Mouse (Mus musculus) cerebellum, adult 8-10 months (tissue): Measurements from ENCODE around the gene Zfp36l2.
"Not testable (repeated sequence)": the region's sequence is repeated elsewhere in the genome, so short reads cannot be mapped to it uniquely, and the experiment has no call there.

ENCODE experiments used
- DNase-seq: peaks from one replicate; pipeline ENCODE4 v3.0.0; 2022

Gene Zfp36l2

DNA sequence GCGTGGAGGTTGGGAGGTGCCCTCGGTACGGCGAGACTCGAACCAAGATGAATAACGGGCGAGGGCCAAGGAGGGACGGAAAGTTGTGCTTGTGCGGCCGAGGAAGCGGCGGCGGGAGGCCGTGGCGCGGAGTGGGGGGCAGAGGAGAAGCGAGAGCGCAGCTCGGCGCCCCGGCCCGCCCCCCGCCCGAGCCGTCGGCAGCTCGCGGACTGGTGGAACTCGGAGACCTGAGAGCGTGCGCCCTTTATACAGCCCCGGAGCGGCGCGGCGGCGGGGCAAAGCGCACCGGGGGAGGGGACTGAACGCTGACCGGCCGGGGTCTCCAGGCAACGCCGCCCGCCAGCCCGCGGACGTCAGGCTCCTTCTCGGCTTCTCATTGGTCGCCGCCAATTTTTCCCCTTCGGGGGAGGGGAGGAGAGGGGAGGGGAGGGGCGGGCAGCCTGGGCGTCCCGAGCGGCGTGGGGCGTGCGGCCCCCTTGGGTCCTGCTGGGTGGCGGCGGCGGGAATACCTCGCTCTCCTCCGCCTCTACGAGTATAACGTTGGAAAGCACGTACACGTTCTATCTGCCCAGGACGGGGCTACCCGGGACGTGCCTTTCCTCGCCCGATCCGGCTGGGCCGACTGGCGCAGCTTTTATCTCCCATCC is at the start of gene Zfp36l2:
Zfp36l2 (minus strand) TSS at position 221 of the 647 bp plus-strand sequence.
- DNase-seq: peak; percentile 36

DNA sequence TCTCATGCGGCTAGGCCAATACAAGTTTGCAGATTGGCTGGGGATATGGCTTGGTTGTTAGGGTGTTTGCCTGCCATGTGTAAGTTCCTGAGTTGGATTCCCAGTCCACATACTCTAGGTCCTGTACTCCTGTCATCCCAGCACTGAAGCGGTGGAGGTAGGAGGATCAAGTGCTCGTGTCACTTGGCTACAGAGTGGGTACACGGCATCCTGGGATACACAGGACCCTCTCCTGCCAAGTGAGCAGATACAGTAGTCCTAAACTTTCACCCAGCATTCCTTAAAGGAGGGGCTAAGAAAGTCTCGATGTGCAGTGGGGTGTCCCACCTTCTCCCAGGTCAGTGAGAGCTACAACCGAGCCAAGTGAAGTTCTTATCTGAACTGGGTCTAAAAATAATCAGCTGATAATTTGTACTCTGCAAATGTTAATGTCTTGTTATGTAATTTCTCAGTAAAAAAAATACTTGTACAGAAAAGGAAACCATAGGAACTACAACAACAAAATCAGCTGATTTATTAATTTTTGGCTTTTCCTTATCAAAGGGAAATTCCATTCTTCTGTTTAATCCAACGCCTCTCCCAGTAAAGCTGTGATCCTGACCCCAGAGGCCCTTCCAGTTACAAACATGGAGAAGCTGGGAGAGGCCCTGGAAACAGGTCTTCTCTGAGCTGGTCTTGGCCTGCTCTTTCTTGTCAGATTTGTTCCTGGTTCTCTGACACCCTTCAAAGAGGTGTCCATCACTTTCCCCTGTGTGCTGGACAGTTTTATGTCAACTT is 49.2 kb upstream of the Zfp36l2 start:
- no peak for DNase-seq

DNA sequence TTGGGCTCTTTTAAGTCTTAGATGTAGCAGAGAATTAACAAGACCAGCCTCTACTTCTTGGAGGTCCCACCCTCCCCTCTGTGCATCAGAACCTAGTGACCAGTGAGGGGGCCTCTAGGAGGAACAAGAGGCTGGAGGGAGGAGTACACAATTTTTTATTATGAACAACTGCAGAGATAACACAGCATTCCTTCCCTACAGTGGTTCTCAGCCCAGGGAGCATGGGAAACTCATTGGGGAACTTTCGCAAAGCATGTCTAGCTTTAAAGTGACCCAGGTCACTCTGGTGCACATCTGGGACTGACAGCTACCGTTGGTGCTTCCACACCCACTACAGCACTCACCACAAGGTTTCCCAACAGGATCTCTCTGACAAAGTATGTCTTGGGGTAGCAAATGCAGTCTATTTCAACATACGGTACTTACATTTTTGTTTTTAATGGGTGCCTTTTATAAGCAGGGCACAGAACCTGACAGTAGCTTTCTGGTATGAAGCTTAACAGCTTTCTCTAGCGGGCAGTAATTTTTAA is 47.7 kb upstream of the Zfp36l2 start:
- no peak for DNase-seq

DNA sequence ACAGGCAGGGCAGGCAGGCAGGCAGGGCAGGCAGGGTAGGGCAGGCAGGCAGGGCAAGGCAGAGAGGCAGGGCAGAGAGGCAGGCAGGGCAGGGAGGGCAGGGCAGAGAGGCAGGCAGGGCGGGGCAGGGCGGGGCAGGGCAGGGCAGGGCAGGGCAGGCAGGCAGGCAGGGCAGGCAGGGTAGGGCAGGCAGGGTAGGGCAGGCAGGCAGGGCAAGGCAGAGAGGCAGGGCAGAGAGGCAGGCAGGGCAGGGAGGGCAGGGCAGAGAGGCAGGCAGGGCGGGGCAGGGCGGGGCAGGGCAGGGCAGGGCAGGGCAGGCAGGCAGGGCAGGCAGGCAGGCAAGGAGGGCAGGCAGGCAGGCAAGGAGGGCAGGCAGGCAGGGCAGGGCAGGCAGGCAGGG is 47.0 kb upstream of the Zfp36l2 start:
- not testable (repeated sequence) for DNase-seq

DNA sequence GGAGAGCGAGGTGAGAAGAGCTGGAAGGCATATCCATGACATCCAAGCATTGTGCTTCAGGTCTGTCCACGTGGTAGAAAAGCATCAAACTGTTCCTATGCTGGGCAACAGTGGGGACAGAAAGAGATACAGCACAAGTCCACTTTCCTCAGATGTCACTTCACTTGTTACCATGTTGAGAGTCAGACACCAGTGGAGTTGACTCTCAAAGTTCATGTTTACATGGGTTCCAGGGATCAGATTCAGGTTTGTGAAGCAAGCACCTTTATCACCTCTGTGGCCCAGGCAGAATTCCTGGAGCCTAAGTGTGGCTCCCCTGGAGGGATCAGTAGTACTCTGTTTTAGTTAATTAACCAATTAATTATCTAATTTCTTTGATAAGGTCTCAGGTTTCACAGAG is 46.0 kb upstream of the Zfp36l2 start:
- no peak for DNase-seq

DNA sequence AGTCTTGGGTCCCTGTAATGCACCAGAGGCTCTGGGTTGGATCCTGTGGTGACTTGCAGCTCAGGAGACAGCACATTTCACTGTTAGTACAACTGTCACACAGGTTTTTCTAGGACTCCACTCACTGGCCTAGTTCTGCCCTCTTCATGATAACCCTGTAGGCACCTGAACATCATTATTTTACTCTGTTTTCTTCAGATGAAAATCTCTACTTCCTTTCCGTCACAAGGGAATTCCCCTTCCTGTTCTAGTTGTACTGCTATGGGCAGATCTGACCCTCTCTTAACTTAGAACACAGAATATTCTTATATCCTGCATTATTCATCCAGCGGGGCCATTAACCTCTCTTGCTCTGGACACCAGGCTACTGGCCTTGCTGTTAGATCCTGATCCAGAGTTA is 43.6 kb upstream of the Zfp36l2 start:
- DNase-seq: no peak

DNA sequence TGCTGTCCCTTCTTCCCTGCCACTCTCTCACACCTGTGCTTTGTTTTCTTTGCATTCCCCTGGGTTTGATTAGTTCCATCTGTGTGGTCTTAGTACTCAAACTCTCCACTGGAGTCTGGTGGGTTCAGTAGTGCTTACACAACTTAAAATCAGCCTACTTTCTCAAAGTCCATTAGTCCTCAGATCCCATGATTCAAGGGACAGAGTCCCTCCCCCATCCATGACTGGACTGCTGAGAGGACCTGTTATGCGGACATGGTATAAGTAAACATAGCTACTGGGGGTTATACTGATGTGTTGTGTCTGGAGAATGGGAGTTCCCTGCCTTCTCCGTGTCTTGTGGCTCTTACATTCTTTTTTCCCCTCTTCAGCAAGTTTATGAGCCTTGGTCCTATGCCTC is 40.5 kb upstream of the Zfp36l2 start:
- DNase-seq: no peak

DNA sequence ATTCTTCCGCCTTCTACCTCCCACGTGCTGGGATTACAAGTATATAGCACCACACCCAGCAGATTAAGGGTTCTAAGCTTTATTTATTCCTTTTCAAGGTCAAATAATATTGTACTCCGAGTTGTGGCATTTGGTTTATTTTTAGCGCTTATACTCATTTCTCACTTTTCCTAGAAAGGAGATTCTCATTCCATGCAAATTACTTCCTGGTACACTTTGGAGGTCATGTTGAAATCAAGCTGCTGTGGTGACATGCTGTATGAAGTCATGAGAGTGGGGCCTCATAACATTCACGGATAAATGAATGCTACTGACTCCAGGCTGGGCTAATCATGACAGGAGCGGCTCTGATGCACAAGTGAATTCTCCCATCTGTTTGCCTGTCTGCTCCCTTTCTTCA is 38.9 kb upstream of the Zfp36l2 start:
- no peak for DNase-seq

DNA sequence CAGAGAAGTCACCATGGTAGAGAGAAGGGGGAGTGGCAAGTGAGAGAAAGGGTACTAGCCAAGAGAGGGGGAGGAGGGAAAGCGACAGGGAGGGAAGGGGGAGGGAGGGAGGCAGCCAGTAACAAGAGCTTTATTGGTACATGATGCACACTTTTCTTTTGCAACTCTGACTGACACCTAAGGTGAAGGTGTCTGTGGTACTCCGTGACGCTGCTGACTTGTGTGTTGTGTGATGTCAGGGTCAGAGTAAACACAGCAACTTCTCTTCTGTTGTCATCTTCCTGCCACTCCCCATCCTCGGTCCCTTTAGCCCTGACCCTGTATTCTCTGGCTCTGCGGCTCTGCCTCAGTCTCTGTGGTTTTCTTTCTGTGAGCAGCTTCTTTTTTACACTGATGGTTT is 38.5 kb upstream of the Zfp36l2 start:
- no peak for DNase-seq

DNA sequence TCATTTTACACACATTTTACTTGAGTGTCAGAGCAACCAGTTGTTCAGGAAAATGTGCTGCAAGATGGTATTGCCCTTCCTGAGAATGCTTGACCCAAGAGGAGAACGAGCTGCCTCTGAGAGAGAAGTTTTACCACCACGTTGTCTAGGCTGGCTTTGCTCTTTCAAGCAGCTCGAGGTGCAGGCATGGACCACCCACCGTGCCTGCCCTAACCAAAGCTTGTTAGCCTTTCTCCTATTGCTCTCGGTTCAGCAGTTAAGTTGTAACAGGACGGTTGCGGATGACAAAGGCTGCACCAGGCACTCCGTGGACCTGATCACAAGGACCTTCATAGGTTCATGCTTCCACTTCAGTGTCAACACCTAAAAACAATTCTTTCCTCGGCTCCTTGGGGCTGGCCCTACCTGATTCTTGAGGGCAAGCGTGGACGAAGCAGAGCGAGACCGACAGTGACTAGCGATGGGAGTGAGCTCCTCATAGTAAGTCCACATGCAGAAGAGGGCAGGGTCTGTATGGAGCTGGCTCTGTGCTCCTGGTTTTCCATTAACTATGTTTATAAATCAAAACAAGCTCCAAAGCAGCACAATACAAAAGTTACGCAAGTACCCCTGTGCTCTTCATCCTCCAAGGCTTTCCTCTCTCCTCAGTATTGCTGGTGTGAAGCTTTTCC is 36.6 kb upstream of the Zfp36l2 start:
- DNase-seq: no peak

DNA sequence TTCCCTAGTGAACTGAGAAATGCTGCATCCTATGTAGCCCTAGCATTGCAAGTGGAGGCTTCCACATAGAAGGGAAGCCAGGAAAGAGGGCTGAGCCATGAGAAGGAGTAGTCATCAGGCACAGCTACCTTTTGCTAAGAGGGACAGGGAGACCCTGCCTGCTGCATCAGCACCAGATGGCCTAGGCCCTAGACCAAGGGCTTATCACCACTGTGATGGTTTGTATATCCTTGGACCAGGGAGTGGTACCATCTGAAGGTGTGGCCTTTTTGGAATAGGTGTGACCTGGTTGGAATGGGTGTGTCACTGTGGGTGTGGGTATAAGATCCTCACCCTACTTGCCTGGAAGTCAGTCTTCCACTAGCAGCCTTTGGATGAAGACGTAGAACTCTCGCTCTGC is 31.1 kb upstream of the Zfp36l2 start:
- not testable (repeated sequence) for DNase-seq

DNA sequence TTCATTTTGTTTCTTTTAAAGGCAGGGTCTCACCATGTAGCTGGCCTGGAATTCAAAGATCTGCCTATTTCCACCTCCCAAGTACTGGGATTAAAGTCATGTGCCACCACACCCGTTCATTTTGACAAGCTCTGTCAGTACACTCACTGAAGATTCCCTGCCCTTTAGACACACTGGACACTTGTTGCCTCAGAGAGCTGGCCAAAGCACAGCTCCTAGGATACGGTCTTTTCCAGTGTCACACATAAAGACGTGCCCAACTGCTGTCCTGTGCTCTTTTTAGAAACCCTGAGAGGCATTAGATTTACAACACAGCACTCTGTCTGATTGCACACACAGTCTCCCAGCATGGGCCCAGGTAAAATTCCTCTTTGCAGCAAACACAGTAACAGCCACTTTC is 29.9 kb upstream of the Zfp36l2 start:
- DNase-seq: no peak

DNA sequence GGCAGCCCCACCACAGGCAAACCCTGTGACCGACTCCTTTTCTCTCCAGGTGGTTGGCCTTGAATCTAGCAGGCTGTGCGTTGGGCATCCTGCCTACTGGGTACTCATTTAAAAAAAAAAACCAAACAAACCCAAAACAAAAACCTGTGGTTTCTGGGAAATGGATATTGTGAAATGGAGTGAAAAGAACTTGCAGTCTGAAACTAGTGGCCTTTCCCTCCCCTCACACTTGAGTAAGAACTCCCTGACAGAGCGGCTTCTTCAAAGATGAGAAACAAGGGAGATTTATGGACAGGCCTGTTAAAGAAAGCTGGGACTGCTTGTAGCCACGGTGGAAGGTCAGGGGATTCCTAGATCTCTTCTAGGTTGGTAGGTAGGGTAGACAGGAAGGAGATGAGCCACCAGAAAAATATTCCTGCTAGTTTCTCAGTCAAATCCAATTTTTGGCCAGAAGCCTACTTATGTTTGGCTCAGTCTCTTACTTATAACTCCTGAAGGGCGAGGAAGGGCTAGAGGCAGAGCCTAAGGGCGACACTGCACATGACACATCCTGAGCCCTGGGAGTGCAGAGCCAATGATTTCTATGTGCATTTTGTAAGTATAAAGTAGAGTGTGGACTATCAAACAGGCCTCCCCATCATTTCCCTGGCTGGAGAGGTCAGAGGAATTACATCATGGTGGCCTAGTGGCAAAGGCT is 27.7 kb upstream of the Zfp36l2 start:
- no peak for DNase-seq

DNA sequence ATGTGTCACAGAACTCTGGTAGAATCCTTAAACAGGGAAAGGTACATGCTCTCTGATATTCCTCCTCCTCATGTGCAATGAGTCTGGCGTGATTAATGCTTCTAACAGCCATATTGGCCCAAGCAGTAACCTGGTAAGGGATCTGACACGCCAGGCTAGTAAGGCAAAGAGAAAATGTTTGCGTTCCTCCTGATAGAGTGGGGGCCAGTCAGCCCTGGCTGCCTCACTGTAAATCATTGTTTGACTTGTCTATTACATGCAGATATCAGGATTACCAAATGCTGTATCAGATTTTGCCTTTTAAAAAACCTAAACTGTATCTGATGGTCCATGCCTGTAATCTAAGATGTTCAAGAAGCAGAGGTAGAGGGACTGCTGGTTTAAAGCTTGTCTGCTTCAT is 25.7 kb upstream of the Zfp36l2 start:
- no peak for DNase-seq

DNA sequence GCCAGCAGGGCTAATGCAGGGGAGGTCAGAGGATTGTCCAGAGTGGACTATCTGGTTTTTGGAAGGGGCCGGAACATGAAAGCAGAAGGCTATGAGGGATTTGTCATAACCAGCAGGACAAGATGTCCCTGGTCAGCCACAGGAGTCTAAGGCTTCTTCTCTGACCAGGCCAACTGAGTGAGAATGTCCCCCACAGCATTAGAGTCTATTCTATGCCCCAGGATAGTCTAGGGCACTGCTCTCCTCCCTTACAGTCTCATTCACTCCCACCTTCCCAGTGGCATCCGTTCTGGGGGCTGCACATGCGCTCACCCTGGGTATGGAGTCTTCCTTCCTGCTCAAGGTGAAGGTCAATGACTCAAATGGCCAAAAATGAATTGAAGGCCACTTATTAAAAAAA is 19.9 kb upstream of the Zfp36l2 start:
- no peak for DNase-seq

DNA sequence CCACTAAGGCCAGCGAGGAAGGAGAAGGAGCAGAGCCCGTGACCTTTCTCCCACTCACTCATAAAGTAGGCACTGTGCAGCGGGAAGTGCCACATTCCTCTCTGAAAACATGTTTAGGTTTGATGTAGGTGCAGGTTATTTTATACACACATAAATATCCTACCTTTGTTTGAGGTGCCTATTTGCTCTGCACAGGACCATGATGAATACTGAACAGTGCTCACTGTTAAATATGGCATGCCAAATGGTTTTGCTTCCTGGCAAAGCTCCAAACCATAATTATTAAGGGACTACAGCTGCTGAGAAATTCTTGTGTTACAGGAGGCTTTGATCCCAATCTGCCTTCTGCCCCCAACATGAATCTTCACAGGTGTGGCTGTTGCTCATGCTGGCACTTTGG is 18.5 kb upstream of the Zfp36l2 start:
- DNase-seq: no peak

DNA sequence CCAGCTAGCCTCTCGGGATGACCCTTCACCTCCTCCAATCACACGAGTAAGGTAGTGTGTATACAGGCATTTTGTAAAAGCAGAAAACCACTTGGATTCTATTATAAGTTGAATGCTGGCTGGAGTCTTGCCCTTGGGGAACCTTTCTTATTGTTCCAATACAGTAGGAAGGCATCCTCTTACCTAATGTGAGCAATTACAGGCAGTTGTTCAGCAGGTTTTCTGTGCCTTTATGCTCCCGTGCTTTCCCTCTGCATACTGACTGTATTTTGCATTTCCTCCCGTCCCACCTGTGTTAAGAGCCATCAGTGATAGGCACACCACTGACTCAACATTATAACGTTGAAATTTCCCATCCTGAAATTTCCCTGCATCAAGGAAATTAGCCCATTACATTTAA is 17.2 kb upstream of the Zfp36l2 start:
- DNase-seq: no peak

DNA sequence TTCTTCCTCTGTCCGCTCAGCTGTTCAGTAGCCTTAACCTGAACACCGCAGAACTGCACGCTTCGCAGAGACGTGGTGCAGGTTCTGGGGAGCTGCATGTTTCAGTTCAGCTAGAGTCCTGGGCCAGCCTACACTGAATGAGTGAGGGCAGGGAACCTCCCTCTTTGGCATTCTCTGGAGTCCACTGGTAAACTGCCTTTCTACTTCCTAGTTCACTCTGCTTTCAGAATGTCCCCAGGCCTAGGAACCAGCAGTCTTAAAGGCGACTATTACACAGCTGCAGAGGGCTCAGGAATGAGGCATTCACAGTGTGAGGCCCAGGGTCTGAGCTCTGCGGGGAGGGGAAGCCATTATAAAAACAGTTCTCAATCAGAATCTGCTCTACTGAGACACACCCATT is 15.6 kb upstream of the Zfp36l2 start:
- no peak for DNase-seq

DNA sequence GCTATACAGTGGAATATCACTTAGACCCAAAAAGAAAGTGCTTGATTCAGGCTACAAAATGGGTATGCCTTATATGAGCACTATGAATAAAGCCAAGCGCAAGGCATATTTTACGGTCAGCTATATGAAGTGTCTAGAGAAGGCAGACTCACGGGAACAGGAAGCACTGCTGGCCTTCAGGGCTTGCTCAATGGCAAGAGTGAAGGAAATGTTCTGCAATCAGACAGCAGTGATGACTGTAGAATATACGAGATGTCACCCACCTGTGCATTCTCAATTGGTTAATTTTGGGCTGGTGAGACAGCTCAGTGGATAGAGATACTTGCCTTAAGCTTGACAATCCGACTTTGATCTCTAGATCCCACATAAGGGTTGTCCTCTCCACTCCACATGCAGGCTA is 13.4 kb upstream of the Zfp36l2 start:
- DNase-seq: no peak

DNA sequence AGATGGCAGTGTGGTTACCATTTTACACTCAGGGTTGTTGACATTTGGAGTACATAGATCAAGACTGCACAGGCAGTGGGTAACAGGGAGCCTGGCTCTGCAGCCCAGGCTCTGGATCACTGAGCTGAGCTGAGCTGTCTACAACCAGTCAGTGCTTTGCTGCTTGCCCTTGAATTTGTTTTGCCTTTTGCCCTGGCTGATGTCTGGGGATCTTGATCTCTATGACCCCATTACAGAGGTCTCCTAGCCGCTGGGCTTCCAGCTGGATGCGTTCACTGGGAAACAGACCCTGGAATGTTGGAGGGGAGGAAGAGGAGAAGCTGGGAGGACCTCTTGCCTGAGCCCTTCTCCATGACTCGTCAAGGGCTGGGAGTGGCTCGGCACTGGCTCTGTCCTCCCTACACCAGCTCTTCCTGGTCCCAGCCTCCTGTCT is 10.2 kb upstream of the Zfp36l2 start:
- DNase-seq: no peak

DNA sequence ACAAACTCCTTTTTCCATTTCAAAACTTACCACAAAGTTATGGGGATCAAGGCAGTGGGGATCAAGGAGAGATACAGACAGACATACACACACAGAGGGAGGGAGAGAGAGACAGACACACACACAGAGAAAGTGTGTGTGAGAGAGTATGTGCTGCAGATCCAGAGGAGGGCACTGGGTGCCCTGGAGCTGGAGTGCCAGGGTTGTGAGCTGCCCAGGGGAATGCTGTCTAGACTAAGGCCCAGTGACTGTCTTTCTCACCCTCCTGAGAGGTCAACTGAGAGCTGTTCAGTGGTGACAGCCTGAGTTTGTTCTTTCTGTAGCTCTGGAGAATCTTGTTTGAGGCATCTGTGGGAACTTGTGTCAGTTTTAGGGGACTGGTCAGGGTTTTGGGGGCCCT is 8.6 kb upstream of the Zfp36l2 start:
- no peak for DNase-seq

DNA sequence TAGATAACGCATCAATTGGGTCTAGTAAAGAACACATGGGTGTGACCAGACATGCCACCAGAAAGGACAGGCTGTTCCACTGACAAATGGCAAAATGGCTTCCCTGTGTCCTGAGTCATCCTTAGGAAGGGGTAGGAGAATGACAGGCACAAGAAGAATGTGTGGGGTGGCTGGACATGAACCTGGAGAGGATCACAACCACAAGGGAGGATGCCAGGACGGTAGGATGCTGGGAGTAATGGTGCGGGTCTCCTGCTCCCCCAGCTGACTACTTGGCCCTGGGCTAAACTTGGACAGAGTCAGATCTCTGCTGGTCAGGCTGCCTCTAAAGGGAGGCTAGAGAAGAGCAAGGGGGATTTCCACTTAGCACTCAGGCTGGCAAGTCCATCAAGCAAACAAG is 8.1 kb upstream of the Zfp36l2 start:
- DNase-seq: no peak

DNA sequence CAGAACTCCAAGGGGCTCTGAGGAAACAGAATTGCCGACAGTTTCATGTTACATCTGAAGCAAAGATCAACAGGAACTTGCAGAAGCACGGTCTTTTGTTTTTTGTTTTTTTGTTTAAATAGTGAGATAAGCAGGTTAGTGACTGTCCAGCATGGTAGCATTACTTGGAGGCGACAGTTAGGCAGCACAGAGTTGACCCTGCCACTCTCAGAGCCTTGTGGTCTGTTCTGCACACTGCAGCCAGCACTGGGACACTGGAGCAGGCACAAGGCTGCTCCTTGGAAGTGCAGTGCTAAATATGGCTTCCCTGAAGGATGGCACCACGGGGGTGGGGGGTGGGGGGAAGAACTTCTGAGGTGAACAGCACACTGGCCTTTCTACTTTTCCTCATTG is 7.3 kb upstream of the Zfp36l2 start:
- no peak for DNase-seq
